Mouse (Mus musculus) myocyte (in vitro differentiated cells): ENCODE results near the gene Lrrtm3. TPM values are rescaled to one million over a fixed set of nuclear protein-coding genes. Genes with fewer than 3 reads are reported as not detected.

Experiments
- H3K27me3 ChIP-seq: one replicate; pipeline ENCODE4 v1.6.1; 2011; ENCODE audit not compliant: control insufficient read depth, insufficient read depth, insufficient read length
- H3K36me3 ChIP-seq: one replicate; pipeline ENCODE4 v1.6.1; 2011; ENCODE audit not compliant: control insufficient read depth, insufficient read depth
- H3K4me2 ChIP-seq: one replicate; pipeline ENCODE4 v1.6.1; 2011; ENCODE audit warnings: low read depth, control low read depth
- H3K4me3 ChIP-seq: one replicate; pipeline ENCODE4 v1.5.1; 2011; ENCODE audit warnings: mild to moderate bottlenecking, control low read depth, moderate library complexity
- H3K79me2 ChIP-seq: one replicate; pipeline ENCODE4 v1.6.1; 2011; ENCODE audit not compliant: control insufficient read depth, insufficient read depth
- H3ac ChIP-seq: one replicate; pipeline ENCODE4 v1.6.1; 2011; ENCODE audit not compliant: control insufficient read depth, insufficient read length
- CEBPB ChIP-seq: IDR thresholded peaks from 2 replicates; pipeline ENCODE4 v1.6.1; 2011; ENCODE audit warnings: mild to moderate bottlenecking, moderate library complexity; ENCODE audit not compliant: poor library complexity, insufficient read depth, severe bottlenecking
- E2F4 ChIP-seq: IDR thresholded peaks from one replicate; pipeline ENCODE4 v1.6.1; 2011; ENCODE audit warnings: mild to moderate bottlenecking, control low read depth, moderate library complexity; ENCODE audit not compliant: insufficient read depth
- MAX ChIP-seq: IDR thresholded peaks from one replicate; pipeline ENCODE4 v1.6.1; 2011; ENCODE audit warnings: low read depth, mild to moderate bottlenecking, control low read depth
- MYOD1 ChIP-seq, 3 experiments: IDR thresholded peaks; one replicate each; pipeline ENCODE4 v1.6.1; 2011; ENCODE audit warnings: control low read depth in 2 of 3, low read depth in 2 of 3, mild to moderate bottlenecking in 2 of 3, moderate library complexity in 1 of 3; ENCODE audit not compliant: insufficient read length in 2 of 3, control insufficient read depth in 1 of 3
- MYOG ChIP-seq, 3 experiments: IDR thresholded peaks; one replicate each; pipeline ENCODE4 v1.6.1; 2011; ENCODE audit warnings: control low read depth in 2 of 3, low read depth in 2 of 3, mild to moderate bottlenecking in 2 of 3; ENCODE audit not compliant: insufficient read length in 2 of 3, control insufficient read depth in 1 of 3, insufficient read depth in 1 of 3
- POLR2A ChIP-seq: IDR thresholded peaks from one replicate; pipeline ENCODE4 v1.6.1; 2011; ENCODE audit warnings: low read depth, mild to moderate bottlenecking, control low read depth, moderate library complexity; ENCODE audit not compliant: insufficient read length
- POLR2AphosphoS2 ChIP-seq: IDR thresholded peaks from one replicate; pipeline ENCODE4 v1.6.1; 2011; ENCODE audit warnings: low read depth, control low read depth; ENCODE audit not compliant: insufficient read length
- REST ChIP-seq: IDR thresholded peaks from one replicate; pipeline ENCODE4 v1.6.1; 2011; ENCODE audit warnings: mild to moderate bottlenecking, control low read depth, moderate library complexity; ENCODE audit not compliant: insufficient read depth, insufficient read length
- SRF ChIP-seq: IDR thresholded peaks from one replicate; pipeline ENCODE4 v1.6.1; 2011; ENCODE audit warnings: low read depth; ENCODE audit not compliant: control insufficient read depth, insufficient read length
- TCF12 ChIP-seq: IDR thresholded peaks from one replicate; pipeline ENCODE4 v1.6.1; 2011; ENCODE audit warnings: mild to moderate bottlenecking, control low read depth; ENCODE audit not compliant: poor library complexity, insufficient read depth, severe bottlenecking
- TCF3 ChIP-seq: IDR thresholded peaks from one replicate; pipeline ENCODE4 v1.6.1; 2011; ENCODE audit warnings: low read depth, control low read depth; ENCODE audit not compliant: insufficient read length
- USF1 ChIP-seq: IDR thresholded peaks from one replicate; pipeline ENCODE4 v1.6.1; 2011; ENCODE audit warnings: low read depth, mild to moderate bottlenecking, control low read depth, moderate library complexity
- polyA plus RNA-seq: library from polyadenylated mRNA; unstranded; fragments of >200 nt; fragmentation: generic; extraction: Trizol; gene quantifications from one replicate; pipeline ENCODE4 v1.2.1, GENCODE M21; 2012; ENCODE audit warnings: missing spikeins

The Lrrtm3 gene
- polyA plus RNA-seq, 1 experiment: 0.01 TPM

DNA sequence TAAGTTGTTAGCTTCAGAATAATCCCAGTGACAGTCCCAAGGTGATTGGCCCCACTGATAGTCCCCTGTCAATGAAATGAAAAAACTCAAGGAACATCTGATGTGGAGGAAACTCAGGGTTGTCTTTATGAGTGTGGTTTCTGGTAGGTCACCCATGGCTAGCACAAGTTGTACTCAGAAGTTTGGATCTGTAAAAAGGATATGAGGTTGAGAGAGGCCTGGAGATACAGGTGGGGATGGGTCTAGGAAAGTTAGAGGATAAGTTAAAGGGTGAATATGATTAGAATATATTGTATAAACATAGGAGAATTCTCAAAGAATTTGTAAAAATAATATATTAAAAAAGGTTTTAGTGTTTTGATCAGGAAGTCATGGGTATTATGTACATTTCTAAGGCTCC is 162.7 kb downstream of the Lrrtm3 start, which contains the start of gene Gm10118:
TSS of gene Gm10118 (minus strand) at position 101 of the 400 bp plus-strand sequence.
- Histone ChIP-seq H3ac (no peak within 1 kb of the TSS), H3K4me3 (no peak within 1 kb of the TSS), H3K4me2 (no peak within 1 kb of the TSS), H3K36me3 (no peaks in the 10 kb centered on the region), H3K27me3 (no peaks in the 10 kb centered on the region), H3K79me2 (no peaks in the 10 kb centered on the region)
- no peak for TF ChIP-seq MYOG (IDR thresholded peaks at IDR 0.05; ENCODE audit: control insufficient read depth in 1 of 3, insufficient read depth in 1 of 3, insufficient read length in 2 of 3, low read depth in 2 of 3)
- no peak for TF ChIP-seq POLR2A
- no peak for TF ChIP-seq E2F4
- TF ChIP-seq USF1: no peak
- TF ChIP-seq CEBPB: no peak
- TF ChIP-seq TCF12: no peak
- TF ChIP-seq MYOD1 (IDR thresholded peaks at IDR 0.05; ENCODE audit: control insufficient read depth in 1 of 3, insufficient read length in 2 of 3, low read depth in 2 of 3): no peak
- TF ChIP-seq TCF3: no peak
- TF ChIP-seq POLR2AphosphoS2: no peak
- TF ChIP-seq SRF: no peak
- TF ChIP-seq REST: no peak
- TF ChIP-seq MAX: no peak

DNA sequence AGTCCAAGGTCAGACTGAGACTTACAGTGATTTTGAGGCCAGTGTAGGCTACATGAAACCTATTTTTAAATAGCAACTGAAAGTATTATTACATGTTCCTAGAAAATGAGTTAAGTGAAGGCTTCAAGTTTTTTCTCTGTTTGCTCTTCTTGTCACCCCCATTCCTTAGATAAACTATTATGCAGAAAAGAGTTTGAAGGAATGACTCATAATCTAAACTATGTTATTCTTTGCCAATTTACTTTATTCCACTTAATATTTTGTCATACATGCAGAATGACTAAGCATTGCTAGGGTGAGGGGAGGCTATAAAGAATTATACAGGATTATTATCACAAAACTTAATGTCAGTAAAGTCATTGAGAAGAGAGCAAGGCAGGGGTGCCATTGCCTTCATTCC is 181.2 kb downstream of the Lrrtm3 start:
- H3K4me2 ChIP-seq: no peak overlapping the region
- H3K4me3 ChIP-seq: no peak overlapping the region
- H3K36me3 ChIP-seq: no peaks in the 10 kb centered on the region
- H3K27me3 ChIP-seq: no peaks in the 10 kb centered on the region
- TF ChIP-seq SRF (no peak), TCF3 (no peak), POLR2AphosphoS2 (no peak), CEBPB (no peak)
- no peaks in the 10 kb centered on the region for H3K79me2 ChIP-seq
- H3ac ChIP-seq: no peak overlapping the region

GRCm38 (mm10) chr10:63899891-63900290 is 190.2 kb downstream of the Lrrtm3 start:
- no peak for TF ChIP-seq REST
- no peak for TF ChIP-seq CEBPB
- no peak for TF ChIP-seq SRF
- TF ChIP-seq USF1: no peak
- TF ChIP-seq MAX: no peak
- no peak for TF ChIP-seq POLR2A
- no peak for TF ChIP-seq TCF3
- no peak for TF ChIP-seq MYOD1 (IDR thresholded peaks at IDR 0.05; ENCODE audit: control insufficient read depth in 1 of 3, insufficient read length in 2 of 3, low read depth in 2 of 3)
- no peak for TF ChIP-seq TCF12
- no peak for TF ChIP-seq POLR2AphosphoS2
- H3K27me3 ChIP-seq: no peaks in the 10 kb centered on the region
- no peak overlapping the region for H3ac ChIP-seq
- H3K36me3 ChIP-seq: no peaks in the 10 kb centered on the region
- no peaks in the 10 kb centered on the region for H3K79me2 ChIP-seq
- no peak overlapping the region for H3K4me2 ChIP-seq
- no peak overlapping the region for H3K4me3 ChIP-seq

GRCm38 (mm10) chr10:63894612-63895011 is 195.5 kb downstream of the Lrrtm3 start:
- no peak for TF ChIP-seq TCF12
- no peak for TF ChIP-seq POLR2A
- no peak for TF ChIP-seq SRF
- TF ChIP-seq TCF3: no peak
- TF ChIP-seq CEBPB: no peak
- TF ChIP-seq MAX: no peak
- no peak for TF ChIP-seq POLR2AphosphoS2
- no peak for TF ChIP-seq MYOD1 (IDR thresholded peaks at IDR 0.05; ENCODE audit: control insufficient read depth in 1 of 3, insufficient read length in 2 of 3, low read depth in 2 of 3)
- no peak for TF ChIP-seq MYOG (IDR thresholded peaks at IDR 0.05; ENCODE audit: control insufficient read depth in 1 of 3, insufficient read depth in 1 of 3, insufficient read length in 2 of 3, low read depth in 2 of 3)
- no peak for TF ChIP-seq E2F4
- TF ChIP-seq REST: no peak
- no peak for TF ChIP-seq USF1
- no peaks in the 10 kb centered on the region for H3K36me3 ChIP-seq
- no peak overlapping the region for H3K4me3 ChIP-seq
- no peak overlapping the region for H3ac ChIP-seq
- H3K79me2 ChIP-seq: no peaks in the 10 kb centered on the region
- no peaks in the 10 kb centered on the region for H3K27me3 ChIP-seq
- no peak overlapping the region for H3K4me2 ChIP-seq

DNA sequence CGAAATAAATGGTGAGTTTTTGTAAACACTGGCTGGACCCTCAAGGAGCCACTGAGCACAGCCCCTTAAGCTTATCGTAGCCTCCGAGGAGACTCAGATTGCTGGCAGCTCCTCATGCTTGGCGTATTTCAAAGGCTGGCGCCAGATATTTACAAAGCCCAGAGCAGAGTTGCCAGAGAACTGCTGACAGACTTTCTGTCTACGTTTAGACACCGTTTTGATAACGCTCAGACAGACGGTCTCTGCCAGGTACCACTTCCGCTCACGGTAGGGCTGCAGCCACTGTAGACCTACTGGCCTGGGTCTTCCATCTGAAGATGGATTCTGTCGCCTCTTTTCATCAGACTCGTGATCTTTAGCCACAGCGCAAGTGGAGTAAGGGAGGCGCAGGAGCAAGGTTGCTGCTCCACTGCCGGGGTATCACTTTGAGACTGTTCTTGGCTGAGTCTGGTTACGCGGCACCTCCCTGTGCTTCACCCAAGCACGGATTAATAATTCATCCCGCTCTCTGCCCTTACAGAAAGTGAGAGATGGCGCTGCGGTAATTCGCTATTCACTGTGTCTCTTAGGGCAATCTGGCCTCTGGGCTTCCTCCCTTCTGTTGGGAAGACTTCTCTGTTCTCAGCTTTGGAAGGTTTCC is 203.5 kb downstream of the Lrrtm3 start:
- H3ac ChIP-seq: no peak overlapping the region
- no peaks in the 10 kb centered on the region for H3K79me2 ChIP-seq
- TF ChIP-seq REST (no peak), POLR2AphosphoS2 (no peak), TCF12 (no peak), SRF (no peak), E2F4 (no peak), USF1 (no peak)
- no peak overlapping the region for H3K4me2 ChIP-seq
- H3K36me3 ChIP-seq: no peaks in the 10 kb centered on the region
- no peaks in the 10 kb centered on the region for H3K27me3 ChIP-seq
- H3K4me3 ChIP-seq: no peak overlapping the region
